Mouse (Mus musculus) stomach, postnatal 0 days (tissue): ENCODE measurements at regions not wholly inside any gene's neighbourhood (a gene's known extent, or its start where the extent isn't known, plus 50 kb on each side); places are given as distances from the start of the nearest gene placed in this dataset.

Experiments
- CTCF ChIP-seq: IDR thresholded peaks from 2 replicates; pipeline ENCODE4 v1.5.1; 2016; ENCODE audit warnings: antibody characterized with exemption, low read depth, mild to moderate bottlenecking, moderate library complexity
- EP300 ChIP-seq: optimal IDR thresholded peaks from 2 replicates; pipeline ENCODE3; 2016; ENCODE audit warnings: antibody characterized with exemption

DNA sequence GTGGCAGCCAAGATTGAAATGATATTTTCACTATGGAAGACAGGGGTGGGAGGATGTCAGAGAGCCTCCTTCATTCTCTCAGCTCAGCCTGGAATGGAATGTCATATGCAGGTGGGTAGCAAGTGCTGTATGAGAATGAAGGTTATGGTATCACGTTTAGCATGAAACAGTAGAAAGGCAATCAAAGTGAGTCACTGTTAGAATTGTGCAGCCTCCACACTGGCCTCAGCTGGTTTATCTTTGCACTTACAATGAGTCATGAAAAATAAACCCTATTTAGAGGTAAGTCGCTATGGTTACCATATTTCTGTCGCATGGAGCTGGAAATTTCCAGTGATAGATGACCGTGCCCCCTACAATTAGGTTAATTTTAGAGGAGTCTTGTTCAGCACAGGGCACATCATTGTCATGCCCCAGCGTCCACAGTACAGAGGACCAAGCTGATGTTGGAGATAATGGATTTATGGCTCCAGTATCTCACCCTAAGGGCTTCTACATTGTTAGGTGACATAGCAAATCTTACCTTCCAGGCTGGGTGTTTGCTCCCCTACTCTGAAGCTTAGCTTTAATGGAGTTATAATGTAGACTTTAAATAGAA lies 167.9 kb upstream of the Pard3b start:
- no peak for TF ChIP-seq CTCF
- TF ChIP-seq EP300: no peak
